Mouse (Mus musculus) heart, postnatal 25 days (tissue): ENCODE data around the gene Ilf3. TPM values are rescaled to one million over a fixed set of nuclear protein-coding genes. Genes with fewer than 3 reads are reported as not detected.

ENCODE experiments used
- total RNA-seq, 2 experiments: library from RNA; stranded (reverse); gene quantifications; 2 replicates each; pipeline ENCODE4 v1.2.3; 2021

Gene Ilf3
- total RNA-seq, 2 experiments from 2014 or later: 25.9 to 29.6 TPM

Other genes starting within 250 kb of the Ilf3 start
- 1 to 10 TPM; 8.5 to 8.6 TPM for gene Tyk2, start 236.6 kb upstream of the Ilf3 start, total RNA-seq
- gene Cdc37, start 217.9 kb upstream of the Ilf3 start, total RNA-seq: 100 to 1,000 TPM; 158 to 160 TPM
- gene Pde4a, start 202.2 kb upstream of the Ilf3 start, total RNA-seq: 10 to 100 TPM; 47.1 to 51.6 TPM
- 10 to 100 TPM; 35.9 to 42.2 TPM for gene Keap1, start 128.5 kb upstream of the Ilf3 start, total RNA-seq
- under 1 TPM; 0.70 to 0.78 TPM for gene S1pr5, start 119.4 kb upstream of the Ilf3 start, total RNA-seq
- gene Atg4d, start 102.6 kb upstream of the Ilf3 start, total RNA-seq: 10 to 100 TPM; 94.7 to 96.1 TPM
- 10 to 100 TPM; 15.9 to 17.4 TPM for gene Kri1, start 79.9 kb upstream of the Ilf3 start, total RNA-seq
- 10 to 100 TPM; 15.1 to 16.8 TPM for gene Cdkn2d, start 76.5 kb upstream of the Ilf3 start, total RNA-seq
- not detected for gene Ap1m2, start 55.5 kb upstream of the Ilf3 start, total RNA-seq
- gene Slc44a2, start 47.2 kb upstream of the Ilf3 start, total RNA-seq: 100 to 1,000 TPM in 1 of 2 experiments, 10 to 100 TPM in 1; 99.2 to 113 TPM
- gene Qtrt1, start 44.0 kb downstream of the Ilf3 start, total RNA-seq: 10 to 100 TPM in 1 of 2 experiments, 1 to 10 TPM in 1; 7.1 to 10.0 TPM
- gene Dnm2, start 57.0 kb downstream of the Ilf3 start, total RNA-seq: 10 to 100 TPM; 66.2 to 74.4 TPM
- 10 to 100 TPM; 45.3 to 45.4 TPM for gene Tmed1, start 142.4 kb downstream of the Ilf3 start, total RNA-seq
- gene AB124611, start 158.3 kb downstream of the Ilf3 start, total RNA-seq: 1 to 10 TPM; 1.5 TPM
- gene Carm1, start 179.0 kb downstream of the Ilf3 start, total RNA-seq: 10 to 100 TPM; 48.2 to 53.2 TPM
- 10 to 100 TPM; 52.2 to 55.9 TPM for gene Timm29, start 224.9 kb downstream of the Ilf3 start, total RNA-seq
- 1 to 10 TPM; 6.9 to 7.1 TPM for gene Yipf2, start 225.0 kb downstream of the Ilf3 start, total RNA-seq
- 10 to 100 TPM; 46.4 to 48.1 TPM for gene Smarca4, start 248.3 kb downstream of the Ilf3 start, total RNA-seq